Comparison of ENCODE assay signal across 8 mouse cellular contexts in genomic region chr1:165844956-165845355, GRCm38 (mm10). TPM values are rescaled to one million over a fixed set of nuclear protein-coding genes. Genes with fewer than 3 reads are reported as not detected.
DNase-seq lines count a peak whose midpoint lies in the region; ATAC-seq and TF ChIP-seq lines count a peak whose summit lies in the region.

No protein-coding gene starts in this region.

- no peaks in the 10 kb centered on the region for H3K9me3 ChIP-seq in embryonic facial prominence, embryonic 12.5 days
- H3K9me3 ChIP-seq in hindbrain, embryonic 16.5 days (ENCODE audit: control insufficient read depth, low read length): no peaks in the 10 kb centered on the region
- H3K9me3 ChIP-seq in lung, embryonic 15.5 days: no peaks in the 10 kb centered on the region

- TF ChIP-seq CTCF in olfactory bulb, adult 2 months (IDR thresholded peaks at IDR 0.05; ENCODE audit: insufficient read depth, low read depth, low read length): no peak

- no peak for TF ChIP-seq POLR2A in olfactory bulb, adult 2 months (IDR thresholded peaks at IDR 0.05; ENCODE audit: insufficient read depth, low read depth, low read length)

- peak; percentile 3; the same call in 1 of the 2 replicates for ATAC-seq in embryonic facial prominence, embryonic 12.5 days (ENCODE audit: insufficient number of reproducible peaks, insufficient read depth, low FRiP score, low TSS enrichment)
- peak; percentile 43 for ATAC-seq in hindbrain, embryonic 16.5 days
- ATAC-seq in lung, embryonic 15.5 days (ENCODE audit: borderline replicate concordance, extremely low read depth, low FRiP score, low TSS enrichment): peak; percentile 36; the same call in 1 of the 2 replicates
- ATAC-seq in cerebellum, adult (ENCODE audit: insufficient number of reproducible peaks, low FRiP score, low TSS enrichment): no peak

- peaks cover 10% of the 10 kb centered on the region for H3K4me1 ChIP-seq in embryonic facial prominence, embryonic 12.5 days
- peaks cover 21% of the 10 kb centered on the region for H3K4me1 ChIP-seq in hindbrain, embryonic 16.5 days (ENCODE audit: control insufficient read depth, insufficient read depth, low read depth, low read length)
- peaks cover 24% of the 10 kb centered on the region for H3K4me1 ChIP-seq in lung, embryonic 15.5 days
- peaks cover 18% of the 10 kb centered on the region for H3K4me1 ChIP-seq in olfactory bulb, adult 2 months (ENCODE audit: control insufficient read depth, insufficient read depth, low read length)

- peak overlapping the region; percentile 48 for H3K4me3 ChIP-seq in embryonic facial prominence, embryonic 12.5 days
- H3K4me3 ChIP-seq in hindbrain, embryonic 16.5 days (ENCODE audit: low read length): peak overlapping the region; percentile 51
- H3K4me3 ChIP-seq in lung, embryonic 15.5 days: peak overlapping the region; percentile 46
- peak overlapping the region; percentile 63 for H3K4me3 ChIP-seq in olfactory bulb, adult 2 months (ENCODE audit: insufficient read depth, low read depth, low read length)

- peak overlapping the region; percentile 59 for H3K9ac ChIP-seq in embryonic facial prominence, embryonic 12.5 days
- H3K9ac ChIP-seq in hindbrain, embryonic 16.5 days (ENCODE audit: low read depth, low read length): peak overlapping the region; percentile 64
- H3K9ac ChIP-seq in lung, embryonic 15.5 days: peak overlapping the region; percentile 45

- WGBS in embryonic facial prominence, embryonic 12.5 days: 1% methylated on average over 24 of the region's 26 CpGs
- 2% methylated on average over 23 of the region's 26 CpGs for WGBS in hindbrain, embryonic 16.5 days
- 2% methylated on average over 26 of the region's 26 CpGs for WGBS in lung, embryonic 15.5 days
- under 1% methylated on average over 26 of the region's 26 CpGs for WGBS in olfactory bulb, adult 2 months

- no peaks in the 10 kb centered on the region for H3K36me3 ChIP-seq in embryonic facial prominence, embryonic 12.5 days
- H3K36me3 ChIP-seq in hindbrain, embryonic 16.5 days (ENCODE audit: control insufficient read depth, insufficient read depth, low read length): no peaks in the 10 kb centered on the region
- H3K36me3 ChIP-seq in lung, embryonic 15.5 days: no peaks in the 10 kb centered on the region

- H3K27ac ChIP-seq in embryonic facial prominence, embryonic 12.5 days: no peak overlapping the region
- no peak overlapping the region for H3K27ac ChIP-seq in hindbrain, embryonic 16.5 days (ENCODE audit: low read depth, low read length)
- H3K27ac ChIP-seq in lung, embryonic 15.5 days: no peak overlapping the region
- H3K27ac ChIP-seq in olfactory bulb, adult 2 months (ENCODE audit: insufficient read depth, low read depth, low read length): no peak overlapping the region

- H3K4me2 ChIP-seq in embryonic facial prominence, embryonic 12.5 days (replicated peaks): peak overlapping the region; percentile 97
- H3K4me2 ChIP-seq in hindbrain, embryonic 16.5 days (ENCODE audit: low read length): peak overlapping the region; percentile 100
- peak overlapping the region; percentile 100 for H3K4me2 ChIP-seq in lung, embryonic 15.5 days

- H3K27me3 ChIP-seq in embryonic facial prominence, embryonic 12.5 days: peaks cover 36% of the 10 kb centered on the region
- peaks cover 14% of the 10 kb centered on the region for H3K27me3 ChIP-seq in hindbrain, embryonic 16.5 days (replicated peaks; ENCODE audit: control insufficient read depth, insufficient read depth, low read length)
- peaks cover 59% of the 10 kb centered on the region for H3K27me3 ChIP-seq in lung, embryonic 15.5 days

- DNase-seq in ovary, postnatal 36 days (ENCODE audit: low spot score): peak; percentile 29
- no peak for DNase-seq in ovary, postnatal 14 days (ENCODE audit: low spot score)
- DNase-seq in layer of hippocampus, postnatal 10 days (ENCODE audit: low spot score in 2 of 2): no peak

RNA-seq across cellular contexts. Expression of gene Cd247, which starts 56.5 kb away (rescaled TPM):
- polyA plus RNA-seq in embryonic facial prominence, embryonic 12.5 days (2016; fragmentation: Nextera tagmentation; extraction: Ambion mirVana): 0.60 and 1.0 TPM in 2 replicates
- 0.46 and 0.77 TPM in 2 replicates for polyA plus RNA-seq in hindbrain, embryonic 16.5 days (2015; fragmentation: Nextera tagmentation; extraction: Ambion mirVana)
- polyA plus RNA-seq in lung, embryonic 15.5 days (2015; fragmentation: Nextera tagmentation; extraction: Ambion mirVana): 1.3 and 2.6 TPM in 2 replicates
- polyA plus RNA-seq in olfactory bulb, adult 2 months (2012; ENCODE audit: insufficient read depth, insufficient read length, low replicate concordance, missing spikeins): 189 TPM in 1 of 2 replicates, not detected in the other
- total RNA-seq in layer of hippocampus, postnatal 10 days (2021): under 1 TPM; 0.20 to 0.25 TPM

Comparison
In these comparisons a context has a peak if more than half of its experiments do, and no peak if none do; other contexts are left out.
1. RNA of gene Cd247, which starts 56.5 kb away (polyA plus RNA-seq): 189 TPM in olfactory bulb, adult 2 months; 1.3 to 2.6 TPM in lung, embryonic 15.5 days, 0.60 to 1.0 TPM in embryonic facial prominence, embryonic 12.5 days and 0.46 to 0.77 TPM in hindbrain, embryonic 16.5 days; every median in the first group is over 10 times any median in the second.
2. Peak in every context shown above with its lines, with median percentiles within 50 percentile points of each other: H3K4me2 ChIP-seq, H3K4me3 ChIP-seq and H3K9ac ChIP-seq.